Mouse (Mus musculus): ENCODE results near the gene Tdrd5.

DNA sequence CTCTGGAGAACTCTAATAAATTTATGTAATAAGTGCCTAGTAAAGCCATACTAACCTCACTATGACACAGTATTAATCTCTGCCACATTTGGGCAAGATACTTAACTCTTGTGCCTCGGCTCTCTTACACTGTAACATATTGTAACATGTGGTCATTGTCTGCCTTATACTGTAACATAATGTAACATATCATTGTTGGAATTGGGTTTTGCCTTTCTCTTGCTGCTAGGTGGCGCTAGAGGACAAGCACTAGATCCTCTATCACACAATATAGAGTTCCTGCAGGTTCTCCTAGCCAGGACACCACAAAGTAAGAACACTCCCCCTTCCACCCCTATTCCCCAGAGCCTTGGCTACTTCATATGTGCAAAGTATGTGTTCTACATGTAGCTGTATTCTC, 62.4 kb downstream of the Tdrd5 start:
- TF ChIP-seq GATA1 (IDR thresholded peaks at IDR 0.05; ENCODE audit: borderline replicate concordance, low read length) (no peak), CTCF (IDR thresholded peaks at IDR 0.05; ENCODE audit: low read depth, low read length) (no peak; the same call in 1 of the 2 replicates), GATA2 (IDR thresholded peaks at IDR 0.05; ENCODE audit: borderline replicate concordance, low read depth, low read length) (no peak)

Data from G1E (cell line).